Mouse (Mus musculus): ENCODE results near the gene Agpat1. TPM values are rescaled to one million over a fixed set of nuclear protein-coding genes. Genes with fewer than 3 reads are reported as not detected.

The Agpat1 gene
- polyA plus RNA-seq (2014; fragmentation: Illumina TruSeq; extraction: RNeasy Lipid Tissue Mini Kit (QIAGEN cat#74804); ENCODE audit: insufficient read depth, low read depth, low replicate concordance) = 36.8 TPM

GRCm38 (mm10) chr17:34604061-34604508 lies at the start of gene Agpat1:
TSS of gene Agpat1 (plus strand) at chr17:34604262.

GRCm38 (mm10) chr17:34564003-34564421 lies 40.0 kb upstream of the Agpat1 start, which contains the start of gene Notch4:
TSS of gene Notch4 (plus strand) at chr17:34564268.

GRCm38 (mm10) chr17:34589681-34590101 lies 14.4 kb upstream of the Agpat1 start, which contains the start of gene Gpsm3:
TSS of gene Gpsm3 (plus strand) at chr17:34589806.

GRCm38 (mm10) chr17:34591029-34591993 lies 12.8 kb upstream of the Agpat1 start, which contains the start of gene Pbx2:
TSS of gene Pbx2 (plus strand) at chr17:34591266.

GRCm38 (mm10) chr17:34597566-34598095 lies 6.4 kb upstream of the Agpat1 start, which contains the start of gene Ager:
TSS of gene Ager (plus strand) at chr17:34597862.

GRCm38 (mm10) chr17:34603375-34604060 lies 544 bp upstream of the Agpat1 start, which contains the start of gene Rnf5:
TSS of gene Rnf5 (minus strand) at chr17:34603690.

GRCm38 (mm10) chr17:34615871-34616270 lies 11.8 kb downstream of the Agpat1 start, which contains the start of gene Egfl8:
TSS of gene Egfl8 (minus strand) at chr17:34615971.

GRCm38 (mm10) chr17:34627943-34628643 lies 24.0 kb downstream of the Agpat1 start, which contains the start of gene Ppt2:
TSS of gene Ppt2 (minus strand) at chr17:34628510.

GRCm38 (mm10) chr17:34629221-34629751 lies 25.2 kb downstream of the Agpat1 start, which contains the start of gene Prrt1:
TSS of gene Prrt1 (plus strand) at chr17:34629533.

GRCm38 (mm10) chr17:34644608-34645007 lies 40.5 kb downstream of the Agpat1 start, which contains the start of gene Fkbpl:
TSS of gene Fkbpl (plus strand) at chr17:34644764.

GRCm38 (mm10) chr17:34646906-34647787 lies 43.1 kb downstream of the Agpat1 start, which contains the start of gene Atf6b:
TSS of gene Atf6b (plus strand) at chr17:34647146.

Other genes starting within 250 kb of the Agpat1 start
- gene Btnl2, start 249.4 kb upstream of the Agpat1 start, polyA plus RNA-seq (2014; fragmentation: Illumina TruSeq; extraction: RNeasy Lipid Tissue Mini Kit (QIAGEN cat#74804); ENCODE audit: insufficient read depth, low read depth, low replicate concordance) = 0.20 TPM
- not detected for gene Btnl1, start 227.1 kb upstream of the Agpat1 start, polyA plus RNA-seq (2014; fragmentation: Illumina TruSeq; extraction: RNeasy Lipid Tissue Mini Kit (QIAGEN cat#74804); ENCODE audit: insufficient read depth, low read depth, low replicate concordance)
- gene BC051142, start 205.4 kb upstream of the Agpat1 start, polyA plus RNA-seq (2014; fragmentation: Illumina TruSeq; extraction: RNeasy Lipid Tissue Mini Kit (QIAGEN cat#74804); ENCODE audit: insufficient read depth, low read depth, low replicate concordance) = 0.24 TPM
- not detected for gene Btnl4, start 126.9 kb upstream of the Agpat1 start, polyA plus RNA-seq (2014; fragmentation: Illumina TruSeq; extraction: RNeasy Lipid Tissue Mini Kit (QIAGEN cat#74804); ENCODE audit: insufficient read depth, low read depth, low replicate concordance)
- not detected for gene Btnl6, start 86.9 kb upstream of the Agpat1 start, polyA plus RNA-seq (2014; fragmentation: Illumina TruSeq; extraction: RNeasy Lipid Tissue Mini Kit (QIAGEN cat#74804); ENCODE audit: insufficient read depth, low read depth, low replicate concordance)
- gene Notch4, start 40.0 kb upstream of the Agpat1 start, polyA plus RNA-seq (2014; fragmentation: Illumina TruSeq; extraction: RNeasy Lipid Tissue Mini Kit (QIAGEN cat#74804); ENCODE audit: insufficient read depth, low read depth, low replicate concordance) = 20.4 TPM
- 40.6 TPM for gene Gpsm3, start 14.5 kb upstream of the Agpat1 start, polyA plus RNA-seq (2014; fragmentation: Illumina TruSeq; extraction: RNeasy Lipid Tissue Mini Kit (QIAGEN cat#74804); ENCODE audit: insufficient read depth, low read depth, low replicate concordance)
- 32.4 TPM for gene Pbx2, start 13.0 kb upstream of the Agpat1 start, polyA plus RNA-seq (2014; fragmentation: Illumina TruSeq; extraction: RNeasy Lipid Tissue Mini Kit (QIAGEN cat#74804); ENCODE audit: insufficient read depth, low read depth, low replicate concordance)
- gene Ager, start 6.4 kb upstream of the Agpat1 start, polyA plus RNA-seq (2014; fragmentation: Illumina TruSeq; extraction: RNeasy Lipid Tissue Mini Kit (QIAGEN cat#74804); ENCODE audit: insufficient read depth, low read depth, low replicate concordance) = 2,693 TPM
- 48.1 TPM for gene Rnf5, start 572 bp upstream of the Agpat1 start, polyA plus RNA-seq (2014; fragmentation: Illumina TruSeq; extraction: RNeasy Lipid Tissue Mini Kit (QIAGEN cat#74804); ENCODE audit: insufficient read depth, low read depth, low replicate concordance)
- 4.1 TPM for gene Egfl8, start 11.7 kb downstream of the Agpat1 start, polyA plus RNA-seq (2014; fragmentation: Illumina TruSeq; extraction: RNeasy Lipid Tissue Mini Kit (QIAGEN cat#74804); ENCODE audit: insufficient read depth, low read depth, low replicate concordance)
- gene Ppt2, start 24.2 kb downstream of the Agpat1 start, polyA plus RNA-seq (2014; fragmentation: Illumina TruSeq; extraction: RNeasy Lipid Tissue Mini Kit (QIAGEN cat#74804); ENCODE audit: insufficient read depth, low read depth, low replicate concordance) = 30.7 TPM
- gene Prrt1, start 25.3 kb downstream of the Agpat1 start, polyA plus RNA-seq (2014; fragmentation: Illumina TruSeq; extraction: RNeasy Lipid Tissue Mini Kit (QIAGEN cat#74804); ENCODE audit: insufficient read depth, low read depth, low replicate concordance) = 1.6 TPM
- gene Fkbpl, start 40.5 kb downstream of the Agpat1 start, polyA plus RNA-seq (2014; fragmentation: Illumina TruSeq; extraction: RNeasy Lipid Tissue Mini Kit (QIAGEN cat#74804); ENCODE audit: insufficient read depth, low read depth, low replicate concordance) = 6.8 TPM
- gene Atf6b, start 42.9 kb downstream of the Agpat1 start, polyA plus RNA-seq (2014; fragmentation: Illumina TruSeq; extraction: RNeasy Lipid Tissue Mini Kit (QIAGEN cat#74804); ENCODE audit: insufficient read depth, low read depth, low replicate concordance) = 31.2 TPM
- 7.5 TPM for gene Tnxb, start 66.3 kb downstream of the Agpat1 start, polyA plus RNA-seq (2014; fragmentation: Illumina TruSeq; extraction: RNeasy Lipid Tissue Mini Kit (QIAGEN cat#74804); ENCODE audit: insufficient read depth, low read depth, low replicate concordance)
- 122 TPM for gene C4b, start 139.6 kb downstream of the Agpat1 start, polyA plus RNA-seq (2014; fragmentation: Illumina TruSeq; extraction: RNeasy Lipid Tissue Mini Kit (QIAGEN cat#74804); ENCODE audit: insufficient read depth, low read depth, low replicate concordance)
- not detected for gene Cyp21a1, start 200.3 kb downstream of the Agpat1 start, polyA plus RNA-seq (2014; fragmentation: Illumina TruSeq; extraction: RNeasy Lipid Tissue Mini Kit (QIAGEN cat#74804); ENCODE audit: insufficient read depth, low read depth, low replicate concordance)
- gene Stk19, start 232.7 kb downstream of the Agpat1 start, polyA plus RNA-seq (2014; fragmentation: Illumina TruSeq; extraction: RNeasy Lipid Tissue Mini Kit (QIAGEN cat#74804); ENCODE audit: insufficient read depth, low read depth, low replicate concordance) = 27.3 TPM
- gene Dxo, start 232.8 kb downstream of the Agpat1 start, polyA plus RNA-seq (2014; fragmentation: Illumina TruSeq; extraction: RNeasy Lipid Tissue Mini Kit (QIAGEN cat#74804); ENCODE audit: insufficient read depth, low read depth, low replicate concordance) = 27.5 TPM
- 19.3 TPM for gene Skiv2l, start 245.9 kb downstream of the Agpat1 start, polyA plus RNA-seq (2014; fragmentation: Illumina TruSeq; extraction: RNeasy Lipid Tissue Mini Kit (QIAGEN cat#74804); ENCODE audit: insufficient read depth, low read depth, low replicate concordance)
- gene Nelfe, start 246.1 kb downstream of the Agpat1 start, polyA plus RNA-seq (2014; fragmentation: Illumina TruSeq; extraction: RNeasy Lipid Tissue Mini Kit (QIAGEN cat#74804); ENCODE audit: insufficient read depth, low read depth, low replicate concordance) = 30.3 TPM